Mouse (Mus musculus) MEL (cell line): ENCODE measurements around the gene Scn4a. TPM values are rescaled to one million over a fixed set of nuclear protein-coding genes. Genes with fewer than 3 reads are reported as not detected.
"Not testable (repeated sequence)": the region's sequence is repeated elsewhere in the genome, so short reads cannot be mapped to it uniquely, and the experiment has no call there.

Experiments used
- DNase-seq: peaks from one replicate; pipeline ENCODE4 v3.0.0; 2011; ENCODE audit warnings: low read depth, low spot score
- H3K27ac ChIP-seq: 2 replicates; pipeline ENCODE4 v1.5.1; 2012; ENCODE audit warnings: low read depth, mild to moderate bottlenecking, control low read depth, low read length, moderate library complexity; ENCODE audit not compliant: control insufficient read depth
- H3K27me3 ChIP-seq, 2 experiments: fragments of 150-350 bp in 1 of 2; sonication (generic) in 1 of 2; 2 replicates each; pipeline ENCODE4 v1.6.1; 2012; ENCODE audit warnings: low read length in 2 of 2, mild to moderate bottlenecking in 2 of 2, improper control_type of control experiment in 1 of 2, moderate library complexity in 1 of 2; ENCODE audit not compliant: insufficient read depth in 2 of 2, control insufficient read depth in 1 of 2
- H3K36me3 ChIP-seq, 2 experiments: 2 replicates each; pipeline ENCODE4 v1.6.1; 2012 to 2014; ENCODE audit warnings: low read length in 2 of 2, improper control_type of control experiment in 1 of 2, inconsistent platforms in 1 of 2, mild to moderate bottlenecking in 1 of 2; ENCODE audit not compliant: insufficient read depth in 2 of 2, control insufficient read depth in 1 of 2
- H3K4me1 ChIP-seq, 2 experiments: fragments of 150-350 bp in 1 of 2; sonication (generic) in 1 of 2; 2 replicates each; pipeline ENCODE4 v1.6.1; 2012; ENCODE audit warnings: low read length in 2 of 2, improper control_type of control experiment in 1 of 2, mild to moderate bottlenecking in 1 of 2; ENCODE audit not compliant: insufficient read depth in 2 of 2, control insufficient read depth in 1 of 2
- H3K4me3 ChIP-seq, 2 experiments: fragments of 150-350 bp in 1 of 2; sonication (generic) in 1 of 2; 2 replicates each; pipeline ENCODE4 v1.5.1; 2012; ENCODE audit warnings: low read depth in 2 of 2, low read length in 2 of 2, mild to moderate bottlenecking in 2 of 2, moderate library complexity in 2 of 2, control low read depth in 1 of 2, improper control_type of control experiment in 1 of 2; ENCODE audit not compliant: control insufficient read depth in 1 of 2, insufficient read depth in 1 of 2
- H3K79me2 ChIP-seq: 2 replicates; pipeline ENCODE4 v1.6.1; 2012; ENCODE audit warnings: mild to moderate bottlenecking, low read length, moderate library complexity; ENCODE audit not compliant: control insufficient read depth, poor library complexity, insufficient read depth
- H3K9ac ChIP-seq: 2 replicates; pipeline ENCODE4 v1.6.1; 2012; ENCODE audit warnings: low read depth, mild to moderate bottlenecking, control low read depth, low read length, moderate library complexity; ENCODE audit not compliant: control insufficient read depth, poor library complexity, severe bottlenecking
- H3K9me3 ChIP-seq: fragments of 150-350 bp; sonication (generic); replicated peaks from 2 replicates; pipeline ENCODE4 v1.6.1; 2012; ENCODE audit warnings: mild to moderate bottlenecking, low read length, improper control_type of control experiment, moderate library complexity; ENCODE audit not compliant: insufficient read depth
- CHD2 ChIP-seq: IDR thresholded peaks from 2 replicates; pipeline ENCODE4 v1.6.1; 2011; ENCODE audit warnings: low read length, improper control_type of control experiment
- ELF1 ChIP-seq: IDR thresholded peaks from 2 replicates; pipeline ENCODE4 v1.6.1; 2014; ENCODE audit warnings: low read depth, mild to moderate bottlenecking, inconsistent platforms, low read length, improper control_type of control experiment, moderate library complexity
- EP300 ChIP-seq, 2 experiments: IDR thresholded peaks; 2 replicates each; pipeline ENCODE4 v1.6.1; 2011; ENCODE audit warnings: improper control_type of control experiment in 2 of 2, low read length in 2 of 2, low read depth in 1 of 2, mild to moderate bottlenecking in 1 of 2
- ETS1 ChIP-seq: IDR thresholded peaks from 2 replicates; pipeline ENCODE4 v1.6.1; 2012; ENCODE audit warnings: low read depth, mild to moderate bottlenecking, inconsistent platforms, low read length, improper control_type of control experiment, moderate library complexity
- GATA1 ChIP-seq: IDR thresholded peaks from 2 replicates; pipeline ENCODE4 v1.6.1; 2011; ENCODE audit warnings: low read depth, low read length, improper control_type of control experiment
- HCFC1 ChIP-seq: IDR thresholded peaks from 2 replicates; pipeline ENCODE4 v1.6.1; 2012; ENCODE audit warnings: low read depth, mild to moderate bottlenecking, inconsistent platforms, low read length, improper control_type of control experiment, moderate library complexity
- JUND ChIP-seq: IDR thresholded peaks from 2 replicates; pipeline ENCODE4 v1.6.1; 2011; ENCODE audit warnings: low read depth, mild to moderate bottlenecking, improper control_type of control experiment, low read length
- KAT2A ChIP-seq: conservative IDR thresholded peaks from 2 replicates; pipeline ENCODE4 v1.6.1; 2012; ENCODE audit warnings: low read depth, low read length, improper control_type of control experiment, inconsistent platforms
- MAFK ChIP-seq: IDR thresholded peaks from 2 replicates; pipeline ENCODE4 v1.6.1; 2011; ENCODE audit warnings: low read depth, mild to moderate bottlenecking, low read length, improper control_type of control experiment, borderline replicate concordance
- MAX ChIP-seq: IDR thresholded peaks from 2 replicates; pipeline ENCODE4 v1.6.1; 2011; ENCODE audit warnings: low read length, improper control_type of control experiment
- MEF2A ChIP-seq: IDR thresholded peaks from 2 replicates; pipeline ENCODE4 v1.6.1; 2014; ENCODE audit warnings: low read depth, mild to moderate bottlenecking, inconsistent platforms, low read length, improper control_type of control experiment; ENCODE audit not compliant: poor library complexity, insufficient replicate concordance, severe bottlenecking; ENCODE audit errors: extremely low read depth
- MXI1 ChIP-seq: IDR thresholded peaks from 2 replicates; pipeline ENCODE4 v1.6.1; 2011; ENCODE audit warnings: mild to moderate bottlenecking, low read depth, low read length, improper control_type of control experiment
- MYB ChIP-seq: IDR thresholded peaks from 2 replicates; pipeline ENCODE4 v1.6.1; 2011; ENCODE audit warnings: mild to moderate bottlenecking, low read depth, low read length, improper control_type of control experiment
- MYC ChIP-seq: IDR thresholded peaks from 2 replicates; pipeline ENCODE4 v1.6.1; 2011; ENCODE audit warnings: low read depth, mild to moderate bottlenecking, low read length, improper control_type of control experiment, moderate library complexity
- NELFE ChIP-seq: IDR thresholded peaks from 2 replicates; pipeline ENCODE4 v1.6.1; 2011; ENCODE audit warnings: low read depth, low read length, improper control_type of control experiment
- NRF1 ChIP-seq: IDR thresholded peaks from 2 replicates; pipeline ENCODE4 v1.6.1; 2014; ENCODE audit warnings: low read depth, mild to moderate bottlenecking, inconsistent platforms, low read length, improper control_type of control experiment, moderate library complexity; ENCODE audit not compliant: poor library complexity, insufficient read depth, severe bottlenecking
- POLR2AphosphoS2 ChIP-seq: IDR thresholded peaks from 2 replicates; pipeline ENCODE4 v1.6.1; 2011; ENCODE audit warnings: low read length, improper control_type of control experiment
- POLR2AphosphoS5 ChIP-seq: IDR thresholded peaks from 2 replicates; pipeline ENCODE4 v1.6.1; 2012; ENCODE audit warnings: low read depth, borderline replicate concordance, mild to moderate bottlenecking, inconsistent platforms, low read length, moderate library complexity, mixed read lengths
- RCOR1 ChIP-seq: IDR thresholded peaks from 2 replicates; pipeline ENCODE4 v1.6.1; 2012; ENCODE audit warnings: low read depth, mild to moderate bottlenecking, inconsistent platforms, low read length, improper control_type of control experiment
- SMC3 ChIP-seq: IDR thresholded peaks from 2 replicates; pipeline ENCODE4 v1.6.1; 2011; ENCODE audit warnings: low read depth, low read length, improper control_type of control experiment
- TAL1 ChIP-seq: IDR thresholded peaks from 2 replicates; pipeline ENCODE4 v1.6.1; 2012; ENCODE audit warnings: mild to moderate bottlenecking, inconsistent platforms, low read length, moderate library complexity, mixed read lengths
- TBP ChIP-seq: IDR thresholded peaks from 2 replicates; pipeline ENCODE4 v1.8.0; 2011; ENCODE audit warnings: low read depth, low read length, improper control_type of control experiment
- ZC3H11A ChIP-seq: IDR thresholded peaks from 2 replicates; pipeline ENCODE4 v1.6.1; 2012; ENCODE audit warnings: low read depth, mild to moderate bottlenecking, inconsistent platforms, low read length, improper control_type of control experiment
- polyA plus RNA-seq, 2 experiments: library from polyadenylated mRNA; stranded (reverse) in 1 of 2; unstranded in 1 of 2; fragments of >175 nt in 1 of 2; fragments of >200 nt in 1 of 2; gene quantifications; 2 replicates each; pipeline versions ENCODE4 v1.2.1 to v1.2.4; 2012; ENCODE audit warnings: low replicate concordance in 2 of 2, low read depth in 1 of 2; ENCODE audit not compliant: insufficient read length in 2 of 2, insufficient read depth in 1 of 2, missing spikeins in 1 of 2
- total RNA-seq: library from RNA; depleted of rRNA; stranded (reverse); fragments of 300-350 nt; gene quantifications from 2 replicates; pipeline ENCODE4 v1.2.3, GENCODE M21; 2012

Scn4a gene
- total and polyA plus RNA-seq, 3 experiments: 0.04 to 0.15 TPM; not detected in 1

DNA sequence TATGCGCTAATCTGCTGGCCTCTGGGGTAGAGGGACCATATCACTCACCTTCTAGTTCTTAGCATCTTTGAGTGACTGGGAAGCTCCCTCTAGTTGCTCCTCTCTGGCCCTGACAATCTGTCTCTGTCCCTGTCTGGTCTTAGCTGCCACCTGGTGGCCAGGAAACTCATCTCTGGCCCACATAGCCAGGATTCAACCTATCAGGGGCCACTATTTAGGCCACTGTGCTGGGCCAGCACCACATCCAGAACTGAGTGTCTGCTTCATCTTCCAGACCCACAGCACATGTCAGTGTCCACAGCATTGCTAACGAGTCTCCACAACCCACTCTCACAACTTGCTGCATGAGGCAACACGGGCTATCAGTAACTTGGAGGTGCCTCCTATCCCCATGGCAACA is 44.6 kb upstream of the Scn4a start (continued):
- TF ChIP-seq RCOR1: no peak
- TF ChIP-seq CHD2: no peak
- TF ChIP-seq MAFK: no peak
- TF ChIP-seq SMC3: peak; percentile 79
- TF ChIP-seq TAL1: no peak
- no peak for TF ChIP-seq POLR2AphosphoS5
- TF ChIP-seq KAT2A: no peak
- TF ChIP-seq EP300 (IDR thresholded peaks at IDR 0.05; ENCODE audit: low read depth in 1 of 2, low read length in 2 of 2): no peak
- TF ChIP-seq MYC: no peak
- TF ChIP-seq ETS1: no peak
- no peak for TF ChIP-seq TBP
- TF ChIP-seq MEF2A: no peak
- no peak; the same call in 1 of the 2 replicates for TF ChIP-seq ZC3H11A
- no peak for TF ChIP-seq HCFC1
- no peak for TF ChIP-seq GATA1
- no peak for TF ChIP-seq POLR2AphosphoS2
- TF ChIP-seq NELFE: 0 out of 2 replicates have a peak, but pooled peaks have one; percentile 19
- TF ChIP-seq MYB: no peak
- TF ChIP-seq JUND: no peak
- no peak for TF ChIP-seq MAX
- no peak for TF ChIP-seq NRF1
- no peak for TF ChIP-seq ELF1
- no peak for TF ChIP-seq MXI1

DNA sequence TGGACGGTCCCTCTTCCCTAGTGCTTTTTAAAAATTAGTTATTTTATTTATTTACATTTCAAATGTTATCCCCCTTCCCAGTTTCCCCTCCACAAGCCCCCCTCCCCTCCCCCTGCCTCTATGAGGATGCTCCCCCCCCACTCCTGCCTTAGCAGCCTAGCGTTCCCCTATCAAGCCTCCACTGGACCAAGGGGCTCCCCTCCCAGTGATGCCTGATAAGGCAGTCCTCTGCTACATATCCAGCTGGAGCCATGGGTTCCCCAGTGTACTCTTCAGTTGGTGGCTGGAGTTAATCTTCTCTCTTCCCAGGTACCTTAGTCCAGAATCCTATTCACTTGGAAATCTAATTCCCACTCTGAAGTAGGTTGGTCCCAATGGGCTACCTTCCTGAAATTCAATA is 41.0 kb upstream of the Scn4a start:
- DNase-seq, H3K27me3 ChIP-seq, H3K27ac ChIP-seq, H3K9ac ChIP-seq, H3K9me3 ChIP-seq, H3K79me2 ChIP-seq, H3K4me3 ChIP-seq: not testable (repeated sequence)
- peaks cover 2 to 16% of the 10 kb centered on the region in 2 experiments; a peak in 2 of 4 replicates for H3K36me3 ChIP-seq
- peaks cover 9 to 12% of the 10 kb centered on the region in 2 experiments for H3K4me1 ChIP-seq
